Mouse (Mus musculus) thymus, adult 2 months (tissue): Measurements from ENCODE around the gene Olfr401.

Experiments
- CTCF ChIP-seq: fragments of 200-500 bp; IDR thresholded peaks from 2 replicates; pipeline ENCODE4 v1.5.1; 2012; ENCODE audit warnings: mild to moderate bottlenecking, control low read depth, low read length, moderate library complexity, borderline replicate concordance; ENCODE audit not compliant: control insufficient read depth, poor library complexity, insufficient read depth; ENCODE audit errors: extremely low read depth
- POLR2A ChIP-seq: fragments of 200-500 bp; IDR thresholded peaks from 2 replicates; pipeline ENCODE4 v1.6.1; 2012; ENCODE audit warnings: mild to moderate bottlenecking, low read length, control low read depth, moderate library complexity; ENCODE audit not compliant: control insufficient read depth, poor library complexity, insufficient read depth; ENCODE audit errors: extremely low read depth

DNA sequence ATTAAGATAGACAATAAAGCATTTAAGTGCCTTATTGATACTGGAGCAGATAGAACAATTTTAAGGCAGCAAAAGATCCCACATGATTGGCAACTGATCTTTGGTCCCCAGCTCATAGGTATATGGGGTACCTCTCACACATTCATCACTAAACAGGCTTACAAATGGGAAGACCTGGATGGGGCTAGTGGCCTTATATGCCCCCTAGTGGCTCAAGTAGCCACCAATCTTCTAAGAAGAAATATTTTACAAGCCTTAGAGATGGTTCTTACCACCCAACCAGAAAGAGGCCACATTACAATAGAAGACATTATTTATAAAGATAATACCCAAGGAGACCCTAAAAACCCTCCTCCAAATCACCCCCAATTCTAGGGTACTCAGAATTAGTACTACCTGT, 32.4 kb downstream of the Olfr401 start:
- no peak for TF ChIP-seq CTCF
- no peak for TF ChIP-seq POLR2A
